Mouse (Mus musculus) urinary bladder, postnatal 25 days (tissue): ENCODE data around the gene Srsf6.

Experiments used
- DNase-seq: peaks from one replicate; pipeline ENCODE4 v3.0.0; 2022; ENCODE audit warnings: low spot score

Srsf6 gene

GRCm38 (mm10) chr2:162932706-162933105 lies 1.4 kb downstream of the Srsf6 start:
- DNase-seq = no peak

- no peak for DNase-seq
Observed at GRCm38 (mm10) chr2:162934421-162934820, 3.1 kb downstream of the Srsf6 start.

- DNase-seq = no peak
Observed at GRCm38 (mm10) chr2:162935700-162936099, 4.4 kb downstream of the Srsf6 start.

- DNase-seq = no peak
Observed at GRCm38 (mm10) chr2:162939562-162939961, 8.2 kb downstream of the Srsf6 start.

- DNase-seq = peak; percentile 18
Observed at GRCm38 (mm10) chr2:162943148-162943846, 12.0 kb downstream of the Srsf6 start, which contains the start of gene L3mbtl1. Gene L3mbtl1 (plus strand): TSS chr2:162943472.

- DNase-seq = no peak
Observed at GRCm38 (mm10) chr2:162943931-162944330, 12.6 kb downstream of the Srsf6 start.

GRCm38 (mm10) chr2:162946964-162947363 lies 15.6 kb downstream of the Srsf6 start:
- no peak for DNase-seq

GRCm38 (mm10) chr2:162947736-162948135 lies 16.4 kb downstream of the Srsf6 start:
- no peak for DNase-seq

GRCm38 (mm10) chr2:162948221-162948620 lies 16.9 kb downstream of the Srsf6 start:
- DNase-seq = no peak

GRCm38 (mm10) chr2:162950776-162951175 lies 19.4 kb downstream of the Srsf6 start:
- DNase-seq = no peak

GRCm38 (mm10) chr2:162956843-162957242 lies 25.5 kb downstream of the Srsf6 start:
- no peak for DNase-seq

GRCm38 (mm10) chr2:162961321-162961720 lies 30.0 kb downstream of the Srsf6 start:
- DNase-seq = no peak

- no peak for DNase-seq
Observed at GRCm38 (mm10) chr2:162966734-162967133, 35.4 kb downstream of the Srsf6 start.

- peak; percentile 49 for DNase-seq
Observed at GRCm38 (mm10) chr2:162968357-162968756, 37.0 kb downstream of the Srsf6 start.

GRCm38 (mm10) chr2:162969101-162969500 lies 37.8 kb downstream of the Srsf6 start:
- DNase-seq = no peak

- DNase-seq = no peak
Observed at GRCm38 (mm10) chr2:162970896-162971295, 39.6 kb downstream of the Srsf6 start.

GRCm38 (mm10) chr2:162972752-162973151 lies 41.4 kb downstream of the Srsf6 start:
- no peak for DNase-seq

GRCm38 (mm10) chr2:162973206-162973605 lies 41.9 kb downstream of the Srsf6 start:
- no peak for DNase-seq

GRCm38 (mm10) chr2:162973637-162974036 lies 42.3 kb downstream of the Srsf6 start:
- peak; percentile 18 for DNase-seq

GRCm38 (mm10) chr2:162975157-162975775 lies 43.9 kb downstream of the Srsf6 start:
- DNase-seq = no peak

- no peak for DNase-seq
Observed at GRCm38 (mm10) chr2:162976001-162976400, 44.7 kb downstream of the Srsf6 start.

GRCm38 (mm10) chr2:162984381-162984780 lies 53.1 kb downstream of the Srsf6 start:
- no peak for DNase-seq

- DNase-seq = no peak
Observed at GRCm38 (mm10) chr2:162985923-162986322, 54.6 kb downstream of the Srsf6 start.
